Mouse (Mus musculus): ENCODE measurements at regions not wholly inside any gene's neighbourhood (a gene's known extent, or its start where the extent isn't known, plus 50 kb on each side); places are given as distances from the start of the nearest gene placed in this dataset.

DNA sequence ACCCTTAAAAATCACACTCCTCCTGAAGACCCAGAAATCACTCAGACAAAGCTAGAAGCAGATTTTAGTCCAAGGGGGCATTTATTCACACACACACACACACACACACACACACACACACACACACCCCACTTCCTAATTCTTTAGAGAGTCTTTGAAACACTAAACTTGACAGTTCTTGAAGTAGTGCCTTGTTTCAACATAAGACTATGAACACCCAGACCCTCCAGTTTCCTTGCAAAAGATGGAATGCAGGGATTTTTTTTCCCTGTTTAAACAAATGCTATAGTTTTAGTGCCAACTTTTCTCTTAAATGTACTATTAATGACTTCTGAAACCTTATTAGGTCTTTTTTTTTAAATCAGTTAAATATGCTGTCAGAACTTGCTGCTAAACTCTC is 279.2 kb upstream of the Fat1 start:
- Histone ChIP-seq H3K9me3 (ENCODE audit: control insufficient read depth, low read length) (no peaks in the 10 kb centered on the region), H3K36me3 (ENCODE audit: control insufficient read depth, insufficient read depth, low read length) (no peaks in the 10 kb centered on the region), H3K27me3 (ENCODE audit: control insufficient read depth, insufficient read depth, low read length) (no peaks in the 10 kb centered on the region), H3K27ac (ENCODE audit: low read depth, low read length) (no peak overlapping the region), H3K9ac (ENCODE audit: low read depth, low read length) (no peak overlapping the region), H3K4me3 (ENCODE audit: low read depth, low read length) (no peak overlapping the region), H3K4me2 (replicated peaks; ENCODE audit: low read depth, low read length) (no peak overlapping the region), H3K4me1 (replicated peaks; ENCODE audit: control insufficient read depth, insufficient read depth, low read length) (no peaks in the 10 kb centered on the region)
- DNase-seq (ENCODE audit: low spot score) (no peak), ATAC-seq (ENCODE audit: low FRiP score) (no peak)

DNA sequence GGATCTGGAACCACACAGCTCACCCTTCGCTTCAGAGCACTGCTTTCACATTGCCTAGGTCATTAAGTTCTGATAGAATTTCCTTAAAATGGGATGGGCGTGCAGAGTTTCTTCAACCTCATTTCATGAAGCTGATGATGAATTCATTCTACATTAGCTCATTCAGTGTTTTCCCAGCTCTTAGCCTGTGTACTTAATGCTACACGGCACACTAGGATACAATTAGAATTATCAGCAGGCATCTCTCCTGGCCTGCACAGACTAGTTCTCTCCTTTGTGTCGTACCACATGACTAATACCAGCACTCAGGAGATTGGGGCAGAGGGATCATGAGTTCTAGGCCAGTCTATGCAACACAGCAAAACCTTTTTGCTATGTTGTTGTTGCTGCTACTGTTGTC is 278.8 kb upstream of the Fat1 start:
- no peak for ATAC-seq (ENCODE audit: low FRiP score)
- WGBS: 86% methylated on average over 4 of the region's 4 CpGs

DNA sequence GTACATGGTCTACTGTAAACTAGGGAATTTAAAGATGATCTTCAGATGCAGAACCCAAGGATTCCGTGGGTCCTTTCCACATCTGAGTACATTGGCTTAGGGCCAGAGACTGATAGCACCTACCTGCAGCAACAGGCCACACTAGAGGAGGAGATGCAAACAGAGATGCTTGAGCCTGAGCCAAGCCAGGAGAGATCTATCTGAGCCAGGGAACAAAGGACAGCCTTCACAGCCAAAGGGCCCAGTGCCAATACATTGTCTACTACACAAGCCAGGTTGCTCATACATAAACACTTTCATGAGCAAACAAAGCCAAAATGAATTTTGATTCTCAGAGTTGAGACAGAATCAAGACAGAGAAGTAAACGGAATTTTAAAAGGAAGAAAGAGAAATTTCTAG is 273.6 kb upstream of the Fat1 start:
- H3K4me2 ChIP-seq (replicated peaks; ENCODE audit: low read depth, low read length): no peak overlapping the region
- no peak overlapping the region for H3K27ac ChIP-seq (ENCODE audit: low read depth, low read length)
- H3K4me3 ChIP-seq (ENCODE audit: low read depth, low read length): no peak overlapping the region
- H3K9me3 ChIP-seq (ENCODE audit: control insufficient read depth, low read length): no peaks in the 10 kb centered on the region
- no peaks in the 10 kb centered on the region for H3K27me3 ChIP-seq (ENCODE audit: control insufficient read depth, insufficient read depth, low read length)
- no peaks in the 10 kb centered on the region for H3K4me1 ChIP-seq (replicated peaks; ENCODE audit: control insufficient read depth, insufficient read depth, low read length)
- 79% methylated on average over 2 of the region's 2 CpGs for WGBS
- no peaks in the 10 kb centered on the region for H3K36me3 ChIP-seq (ENCODE audit: control insufficient read depth, insufficient read depth, low read length)
- no peak for DNase-seq (ENCODE audit: low spot score)
- H3K9ac ChIP-seq (ENCODE audit: low read depth, low read length): no peak overlapping the region
- no peak for ATAC-seq (ENCODE audit: low FRiP score)

More for the DNA sequence above, 278.8 kb upstream of the Fat1 start:
- no peak overlapping the region for H3K27ac ChIP-seq (ENCODE audit: low read depth, low read length)
- no peaks in the 10 kb centered on the region for H3K27me3 ChIP-seq (ENCODE audit: control insufficient read depth, insufficient read depth, low read length)
- no peaks in the 10 kb centered on the region for H3K9me3 ChIP-seq (ENCODE audit: control insufficient read depth, low read length)
- no peak overlapping the region for H3K4me2 ChIP-seq (replicated peaks; ENCODE audit: low read depth, low read length)
- no peaks in the 10 kb centered on the region for H3K36me3 ChIP-seq (ENCODE audit: control insufficient read depth, insufficient read depth, low read length)
- no peak overlapping the region for H3K4me3 ChIP-seq (ENCODE audit: low read depth, low read length)
- no peaks in the 10 kb centered on the region for H3K4me1 ChIP-seq (replicated peaks; ENCODE audit: control insufficient read depth, insufficient read depth, low read length)
- no peak overlapping the region for H3K9ac ChIP-seq (ENCODE audit: low read depth, low read length)
- DNase-seq (ENCODE audit: low spot score): no peak

GRCm38 (mm10) chr8:44687126-44687525 is 248.1 kb upstream of the Fat1 start:
- WGBS: 89% methylated on average over 9 of the region's 9 CpGs
- ATAC-seq (ENCODE audit: low FRiP score): no peak
- H3K9me3 ChIP-seq (ENCODE audit: control insufficient read depth, low read length): no peaks in the 10 kb centered on the region

DNA sequence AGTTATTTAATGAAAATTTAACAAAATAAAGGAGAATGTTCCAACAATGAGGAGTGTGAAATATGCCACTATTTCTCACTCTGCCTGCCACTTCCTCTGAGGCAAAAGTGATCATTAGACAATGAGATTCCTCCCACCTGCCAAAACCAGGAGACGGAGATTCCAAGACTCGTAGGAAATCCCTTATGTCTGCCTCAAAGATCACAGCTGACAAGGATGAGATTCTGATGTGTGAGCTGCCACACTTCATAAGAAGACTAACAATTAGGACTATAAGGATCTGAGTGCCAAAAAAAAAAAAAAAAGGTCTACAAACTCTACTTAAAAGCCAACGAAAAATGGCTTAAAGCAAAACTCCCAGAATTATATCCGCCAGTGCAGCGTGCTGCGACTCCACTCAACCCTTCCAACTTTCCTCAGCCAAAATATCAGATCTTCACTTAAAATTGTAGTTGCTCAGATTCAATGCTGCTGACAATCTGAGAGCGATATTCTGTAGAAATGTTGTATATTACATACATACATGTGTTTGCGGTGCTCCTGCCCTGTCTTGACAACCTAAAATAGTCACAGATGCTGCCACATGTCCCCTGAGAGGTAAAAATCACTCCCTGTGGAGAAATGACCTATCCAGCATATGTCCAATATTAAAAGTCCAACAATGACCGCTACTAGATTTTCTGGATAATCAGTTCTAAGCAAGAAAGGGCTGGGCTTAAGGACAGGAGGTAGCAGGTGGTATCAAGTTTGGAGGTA is 245.2 kb upstream of the Fat1 start:
- H3K4me1 ChIP-seq (replicated peaks; ENCODE audit: control insufficient read depth, insufficient read depth, low read length): no peaks in the 10 kb centered on the region
- no peaks in the 10 kb centered on the region for H3K27me3 ChIP-seq (ENCODE audit: control insufficient read depth, insufficient read depth, low read length)
- ATAC-seq (ENCODE audit: low FRiP score): no peak
- H3K4me2 ChIP-seq (replicated peaks; ENCODE audit: low read depth, low read length): no peak overlapping the region
- 90% methylated on average over 9 of the region's 9 CpGs for WGBS
- H3K9me3 ChIP-seq (ENCODE audit: control insufficient read depth, low read length): no peaks in the 10 kb centered on the region
- H3K27ac ChIP-seq (ENCODE audit: low read depth, low read length): no peak overlapping the region
- DNase-seq (ENCODE audit: low spot score): no peak
- no peak overlapping the region for H3K4me3 ChIP-seq (ENCODE audit: low read depth, low read length)
- no peaks in the 10 kb centered on the region for H3K36me3 ChIP-seq (ENCODE audit: control insufficient read depth, insufficient read depth, low read length)
- H3K9ac ChIP-seq (ENCODE audit: low read depth, low read length): no peak overlapping the region

More at GRCm38 (mm10) chr8:44687126-44687525, 248.1 kb upstream of the Fat1 start:
- H3K4me2 ChIP-seq (replicated peaks; ENCODE audit: low read depth, low read length): no peak overlapping the region
- no peaks in the 10 kb centered on the region for H3K27me3 ChIP-seq (ENCODE audit: control insufficient read depth, insufficient read depth, low read length)
- H3K36me3 ChIP-seq (ENCODE audit: control insufficient read depth, insufficient read depth, low read length): no peaks in the 10 kb centered on the region
- no peak for DNase-seq (ENCODE audit: low spot score)
- H3K9ac ChIP-seq (ENCODE audit: low read depth, low read length): no peak overlapping the region
- no peaks in the 10 kb centered on the region for H3K4me1 ChIP-seq (replicated peaks; ENCODE audit: control insufficient read depth, insufficient read depth, low read length)
- no peak overlapping the region for H3K4me3 ChIP-seq (ENCODE audit: low read depth, low read length)
- H3K27ac ChIP-seq (ENCODE audit: low read depth, low read length): no peak overlapping the region

DNA sequence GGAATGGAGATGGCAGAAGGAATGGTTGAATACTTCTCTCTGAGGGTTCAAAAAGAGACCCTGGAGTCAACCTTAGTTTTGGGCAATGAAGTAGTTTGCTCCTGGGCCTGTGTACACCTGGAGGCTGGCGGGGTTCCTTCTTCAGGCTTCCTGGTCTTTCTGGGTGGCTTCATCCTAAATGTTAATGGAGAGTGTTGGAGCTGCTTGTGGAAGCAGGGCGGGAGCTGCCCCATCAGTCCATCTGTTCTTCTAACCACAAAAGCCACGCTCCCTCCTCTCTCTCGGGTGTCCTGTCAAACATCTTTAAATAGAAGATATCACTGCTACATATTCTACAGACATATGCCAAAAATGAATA is 244.7 kb upstream of the Fat1 start:
- no peak overlapping the region for H3K4me2 ChIP-seq (replicated peaks; ENCODE audit: low read depth, low read length)
- H3K27me3 ChIP-seq (ENCODE audit: control insufficient read depth, insufficient read depth, low read length): no peaks in the 10 kb centered on the region
- 83% methylated on average over 4 of the region's 4 CpGs for WGBS
- no peaks in the 10 kb centered on the region for H3K4me1 ChIP-seq (replicated peaks; ENCODE audit: control insufficient read depth, insufficient read depth, low read length)
- H3K9ac ChIP-seq (ENCODE audit: low read depth, low read length): no peak overlapping the region
- DNase-seq (ENCODE audit: low spot score): no peak
- H3K9me3 ChIP-seq (ENCODE audit: control insufficient read depth, low read length): no peaks in the 10 kb centered on the region
- H3K36me3 ChIP-seq (ENCODE audit: control insufficient read depth, insufficient read depth, low read length): no peaks in the 10 kb centered on the region
- H3K27ac ChIP-seq (ENCODE audit: low read depth, low read length): no peak overlapping the region
- ATAC-seq (ENCODE audit: low FRiP score): no peak
- H3K4me3 ChIP-seq (ENCODE audit: low read depth, low read length): no peak overlapping the region

GRCm38 (mm10) chr8:44691140-44691539 is 244.1 kb upstream of the Fat1 start:
- Histone ChIP-seq H3K9ac (ENCODE audit: low read depth, low read length) (no peak overlapping the region), H3K27ac (ENCODE audit: low read depth, low read length) (no peak overlapping the region), H3K27me3 (ENCODE audit: control insufficient read depth, insufficient read depth, low read length) (no peaks in the 10 kb centered on the region), H3K4me1 (replicated peaks; ENCODE audit: control insufficient read depth, insufficient read depth, low read length) (no peaks in the 10 kb centered on the region), H3K36me3 (ENCODE audit: control insufficient read depth, insufficient read depth, low read length) (no peaks in the 10 kb centered on the region), H3K4me2 (replicated peaks; ENCODE audit: low read depth, low read length) (no peak overlapping the region), H3K9me3 (ENCODE audit: control insufficient read depth, low read length) (no peaks in the 10 kb centered on the region), H3K4me3 (ENCODE audit: low read depth, low read length) (no peak overlapping the region)
- 77% methylated on average over 7 of the region's 7 CpGs for WGBS
- DNase-seq (ENCODE audit: low spot score) (no peak), ATAC-seq (ENCODE audit: low FRiP score) (no peak)

DNA sequence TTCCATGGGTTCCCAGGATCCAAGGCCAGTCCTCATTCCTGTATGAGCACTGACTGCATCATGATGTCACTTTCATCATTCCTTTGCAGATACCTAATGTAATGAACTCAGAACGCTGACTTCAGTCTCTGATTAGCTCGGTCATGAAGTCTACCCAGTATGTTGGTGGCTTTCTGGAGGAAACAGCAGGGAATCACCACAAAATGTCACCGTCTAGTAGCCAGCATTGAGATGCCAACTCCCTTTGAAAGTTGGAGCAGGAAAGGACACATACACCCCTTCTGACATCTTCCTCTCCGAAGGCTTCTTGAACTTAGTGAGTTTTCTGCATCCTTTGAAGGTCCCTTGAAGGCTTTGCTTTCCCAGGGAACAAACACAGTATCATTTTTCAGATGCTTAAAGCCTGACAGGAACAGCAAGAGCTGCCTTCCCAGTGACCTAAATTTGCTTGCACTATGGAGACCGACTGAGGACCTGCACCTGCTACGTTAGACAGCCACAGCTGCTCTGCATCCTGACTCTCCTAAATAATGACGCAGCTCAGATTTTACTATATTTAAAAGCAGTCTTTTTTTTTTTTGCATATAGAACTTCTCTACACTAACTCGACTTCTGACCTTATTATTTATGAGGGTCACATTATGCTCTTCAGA is 243.1 kb upstream of the Fat1 start:
- Histone ChIP-seq H3K27me3 (ENCODE audit: control insufficient read depth, insufficient read depth, low read length) (no peaks in the 10 kb centered on the region), H3K27ac (ENCODE audit: low read depth, low read length) (no peak overlapping the region), H3K36me3 (ENCODE audit: control insufficient read depth, insufficient read depth, low read length) (no peaks in the 10 kb centered on the region), H3K9ac (ENCODE audit: low read depth, low read length) (no peak overlapping the region), H3K4me1 (replicated peaks; ENCODE audit: control insufficient read depth, insufficient read depth, low read length) (no peaks in the 10 kb centered on the region), H3K4me2 (replicated peaks; ENCODE audit: low read depth, low read length) (no peak overlapping the region), H3K9me3 (ENCODE audit: control insufficient read depth, low read length) (no peaks in the 10 kb centered on the region), H3K4me3 (ENCODE audit: low read depth, low read length) (no peak overlapping the region)
- ATAC-seq (ENCODE audit: low FRiP score): no peak
- no peak for DNase-seq (ENCODE audit: low spot score)
- WGBS: 77% methylated on average over 8 of the region's 8 CpGs

DNA sequence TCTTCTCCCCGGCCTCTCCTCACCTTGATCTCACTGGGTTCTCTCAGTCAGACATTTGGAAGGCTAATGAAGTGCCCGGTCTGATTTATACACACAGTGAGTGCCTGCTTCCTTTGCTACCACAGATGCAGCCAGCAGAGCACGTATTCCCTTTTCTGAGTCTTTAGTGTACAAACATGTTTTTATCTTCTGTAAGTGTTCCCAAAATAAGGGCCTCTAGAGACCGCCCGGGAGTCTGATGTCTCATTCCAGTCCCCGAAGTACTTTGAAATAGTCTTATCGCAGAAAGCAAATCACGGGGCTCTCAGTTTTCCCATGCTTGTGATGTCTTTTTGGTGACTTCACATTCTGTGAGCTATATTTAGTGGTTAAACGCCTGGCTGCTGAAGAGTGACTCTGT is 240.4 kb upstream of the Fat1 start:
- H3K27me3 ChIP-seq (ENCODE audit: control insufficient read depth, insufficient read depth, low read length): no peaks in the 10 kb centered on the region
- no peaks in the 10 kb centered on the region for H3K9me3 ChIP-seq (ENCODE audit: control insufficient read depth, low read length)
- no peaks in the 10 kb centered on the region for H3K36me3 ChIP-seq (ENCODE audit: control insufficient read depth, insufficient read depth, low read length)
- no peak overlapping the region for H3K4me2 ChIP-seq (replicated peaks; ENCODE audit: low read depth, low read length)
- no peaks in the 10 kb centered on the region for H3K4me1 ChIP-seq (replicated peaks; ENCODE audit: control insufficient read depth, insufficient read depth, low read length)
- H3K27ac ChIP-seq (ENCODE audit: low read depth, low read length): no peak overlapping the region
- DNase-seq (ENCODE audit: low spot score): no peak
- no peak overlapping the region for H3K4me3 ChIP-seq (ENCODE audit: low read depth, low read length)
- ATAC-seq (ENCODE audit: low FRiP score): no peak
- WGBS: 78% methylated on average over 9 of the region's 9 CpGs
- no peak overlapping the region for H3K9ac ChIP-seq (ENCODE audit: low read depth, low read length)
